Mouse (Mus musculus): ENCODE measurements around the gene Spaca4. TPM values are rescaled to one million over a fixed set of nuclear protein-coding genes. Genes with fewer than 3 reads are reported as not detected.

Gene Spaca4
- polyA plus RNA-seq, 1 experiment from 2014 or later, result not detected

- no peaks in the 10 kb centered on the region for H3K9me3 ChIP-seq (replicated peaks)
- H3K9ac ChIP-seq, result no peak overlapping the region
- H3K4me2 ChIP-seq (replicated peaks), result no peak overlapping the region
- ATAC-seq (ENCODE audit: low FRiP score), result no peak
- no peak overlapping the region for H3K27ac ChIP-seq
- H3K36me3 ChIP-seq, result no peaks in the 10 kb centered on the region
- peaks cover 63% of the 10 kb centered on the region for H3K4me1 ChIP-seq
- WGBS, result 88% methylated on average over 11 of the region's 11 CpGs
- no peak overlapping the region for H3K4me3 ChIP-seq
- H3K27me3 ChIP-seq, result peaks cover 28% of the 10 kb centered on the region
Observed at GRCm38 (mm10) chr7:45702316-45702715, 23.3 kb downstream of the Spaca4 start.

- no peaks in the 10 kb centered on the region for H3K36me3 ChIP-seq
- peaks cover 28% of the 10 kb centered on the region for H3K27me3 ChIP-seq
- no peaks in the 10 kb centered on the region for H3K9me3 ChIP-seq (replicated peaks)
- H3K9ac ChIP-seq, result no peak overlapping the region
- H3K4me3 ChIP-seq, result no peak overlapping the region
- peak overlapping the region; percentile 68 for H3K4me2 ChIP-seq (replicated peaks)
- no peak overlapping the region for H3K27ac ChIP-seq
- no peak for ATAC-seq (ENCODE audit: low FRiP score)
- WGBS, result 90% methylated on average over 11 of the region's 11 CpGs
- H3K4me1 ChIP-seq, result peaks cover 56% of the 10 kb centered on the region
Observed at GRCm38 (mm10) chr7:45701607-45702006, 24.0 kb downstream of the Spaca4 start.

GRCm38 (mm10) chr7:45701072-45701471, 24.5 kb downstream of the Spaca4 start:
- Histone ChIP-seq H3K4me3 (peak overlapping the region; percentile 45), H3K9me3 (replicated peaks) (no peaks in the 10 kb centered on the region), H3K4me2 (replicated peaks) (peak overlapping the region; percentile 68), H3K27me3 (peaks cover 28% of the 10 kb centered on the region), H3K36me3 (no peaks in the 10 kb centered on the region), H3K27ac (peak overlapping the region; percentile 62), H3K4me1 (peaks cover 50% of the 10 kb centered on the region), H3K9ac (peak overlapping the region; percentile 33; the same call in 1 of the 2 replicates)
- ATAC-seq (ENCODE audit: low FRiP score), result no peak
- WGBS, result 27% methylated on average over 11 of the region's 11 CpGs

- peak overlapping the region; percentile 67 for H3K9ac ChIP-seq
- H3K27me3 ChIP-seq, result peaks cover 28% of the 10 kb centered on the region
- ATAC-seq (ENCODE audit: low FRiP score), result peak; percentile 9
- H3K27ac ChIP-seq, result peak overlapping the region; percentile 68; the same call in 1 of the 2 replicates
- H3K4me3 ChIP-seq, result peak overlapping the region; percentile 45
- no peaks in the 10 kb centered on the region for H3K36me3 ChIP-seq
- peak overlapping the region; percentile 68 for H3K4me2 ChIP-seq (replicated peaks)
- WGBS, result under 1% methylated on average over 20 of the region's 20 CpGs
- no peaks in the 10 kb centered on the region for H3K9me3 ChIP-seq (replicated peaks)
- H3K4me1 ChIP-seq, result peaks cover 46% of the 10 kb centered on the region
Observed at GRCm38 (mm10) chr7:45700301-45701015, 25.2 kb downstream of the Spaca4 start.

- H3K4me2 ChIP-seq (replicated peaks), result peak within 1 kb of the TSS; percentile 68
- peak within 1 kb of the TSS; percentile 67 for H3K9ac ChIP-seq
- H3K27ac ChIP-seq, result peak within 1 kb of the TSS; percentile 68
- H3K9me3 ChIP-seq (replicated peaks), result no peaks in the 10 kb centered on the region
- no peaks in the 10 kb centered on the region for H3K36me3 ChIP-seq
- ATAC-seq (ENCODE audit: low FRiP score), result no peak
- WGBS, result 2% methylated on average over 36 of the region's 36 CpGs
- peaks cover 28% of the 10 kb centered on the region for H3K27me3 ChIP-seq
- peak within 1 kb of the TSS; percentile 45 for H3K4me3 ChIP-seq
- H3K4me1 ChIP-seq, result peaks cover 45% of the 10 kb centered on the region
Observed at GRCm38 (mm10) chr7:45699523-45700141, 26.0 kb downstream of the Spaca4 start, which contains the start of gene Car11. Gene Car11, plus strand, starts transcription at chr7:45699843.

- WGBS, result 90% methylated on average over 6 of the region's 7 CpGs
- Histone ChIP-seq H3K27me3 (peaks cover 29% of the 10 kb centered on the region), H3K9me3 (replicated peaks) (no peaks in the 10 kb centered on the region), H3K27ac (no peak overlapping the region), H3K4me2 (replicated peaks) (no peak overlapping the region), H3K9ac (no peak overlapping the region), H3K4me1 (peaks cover 35% of the 10 kb centered on the region), H3K4me3 (no peak overlapping the region), H3K36me3 (no peaks in the 10 kb centered on the region)
- no peak for ATAC-seq (ENCODE audit: low FRiP score)
Observed at GRCm38 (mm10) chr7:45697894-45698293, 27.7 kb downstream of the Spaca4 start.

- no peak overlapping the region for H3K4me2 ChIP-seq (replicated peaks)
- H3K27ac ChIP-seq, result no peak overlapping the region
- H3K27me3 ChIP-seq, result peaks cover 33% of the 10 kb centered on the region
- H3K36me3 ChIP-seq, result no peaks in the 10 kb centered on the region
- no peaks in the 10 kb centered on the region for H3K9me3 ChIP-seq (replicated peaks)
- no peak overlapping the region for H3K4me3 ChIP-seq
- 8% methylated on average over 6 of the region's 6 CpGs for WGBS
- peak; percentile 24 for ATAC-seq (ENCODE audit: low FRiP score)
- peaks cover 14% of the 10 kb centered on the region for H3K4me1 ChIP-seq
- H3K9ac ChIP-seq, result no peak overlapping the region
Observed at GRCm38 (mm10) chr7:45695098-45695497, 30.5 kb downstream of the Spaca4 start.

GRCm38 (mm10) chr7:45693921-45694591, 31.6 kb downstream of the Spaca4 start, which contains the start of gene Sec1:
Gene Sec1, minus strand, starts transcription at chr7:45694402.
- WGBS, result 89% methylated on average over 50 of the region's 50 CpGs
- ATAC-seq (ENCODE audit: low FRiP score), result no peak
- H3K9ac ChIP-seq, result no peak within 1 kb of the TSS

GRCm38 (mm10) chr7:45692364-45692763, 33.2 kb downstream of the Spaca4 start:
- Histone ChIP-seq H3K4me2 (replicated peaks) (no peak overlapping the region), H3K27ac (no peak overlapping the region), H3K27me3 (peaks cover 18% of the 10 kb centered on the region), H3K9me3 (replicated peaks) (no peaks in the 10 kb centered on the region), H3K4me3 (no peak overlapping the region), H3K4me1 (peaks cover 5% of the 10 kb centered on the region; the same call in 1 of the 2 replicates), H3K9ac (no peak overlapping the region), H3K36me3 (no peaks in the 10 kb centered on the region)
- 81% methylated on average over 2 of the region's 2 CpGs for WGBS
- ATAC-seq (ENCODE audit: low FRiP score), result no peak

More at GRCm38 (mm10) chr7:45693921-45694591, 31.6 kb downstream of the Spaca4 start, which contains the start of gene Sec1:
- H3K4me3 ChIP-seq, result no peak within 1 kb of the TSS
- H3K9me3 ChIP-seq (replicated peaks), result no peaks in the 10 kb centered on the region
- no peaks in the 10 kb centered on the region for H3K36me3 ChIP-seq
- H3K4me2 ChIP-seq (replicated peaks), result no peak within 1 kb of the TSS
- no peak within 1 kb of the TSS; the same call in 1 of the 2 replicates for H3K27ac ChIP-seq
- peaks cover 27% of the 10 kb centered on the region for H3K27me3 ChIP-seq
- H3K4me1 ChIP-seq, result peaks cover 5% of the 10 kb centered on the region; the same call in 1 of the 2 replicates

- Histone ChIP-seq H3K4me2 (replicated peaks) (no peak overlapping the region), H3K36me3 (no peaks in the 10 kb centered on the region), H3K4me1 (peaks cover 12% of the 10 kb centered on the region), H3K9me3 (replicated peaks) (no peaks in the 10 kb centered on the region), H3K9ac (no peak overlapping the region), H3K4me3 (no peak overlapping the region), H3K27ac (no peak overlapping the region), H3K27me3 (peaks cover 22% of the 10 kb centered on the region)
- no peak for ATAC-seq (ENCODE audit: low FRiP score)
- WGBS, result 70% methylated on average over 11 of the region's 11 CpGs
Observed at GRCm38 (mm10) chr7:45689800-45690199, 35.8 kb downstream of the Spaca4 start.

- Histone ChIP-seq H3K36me3 (no peaks in the 10 kb centered on the region), H3K9me3 (replicated peaks) (no peaks in the 10 kb centered on the region), H3K4me2 (replicated peaks) (no peak overlapping the region), H3K27ac (no peak overlapping the region), H3K4me1 (peaks cover 12% of the 10 kb centered on the region), H3K27me3 (peaks cover 22% of the 10 kb centered on the region), H3K4me3 (no peak overlapping the region), H3K9ac (no peak overlapping the region)
- 69% methylated on average over 6 of the region's 6 CpGs for WGBS
- ATAC-seq (ENCODE audit: low FRiP score), result no peak
Observed at GRCm38 (mm10) chr7:45689099-45689498, 36.5 kb downstream of the Spaca4 start.

- WGBS, result 58% methylated on average over 3 of the region's 3 CpGs
- Histone ChIP-seq H3K4me1 (peaks cover 20% of the 10 kb centered on the region), H3K9me3 (replicated peaks) (no peaks in the 10 kb centered on the region), H3K4me3 (no peak overlapping the region), H3K36me3 (no peaks in the 10 kb centered on the region), H3K4me2 (replicated peaks) (no peak overlapping the region), H3K27me3 (peaks cover 24% of the 10 kb centered on the region), H3K9ac (no peak overlapping the region), H3K27ac (no peak overlapping the region)
- ATAC-seq (ENCODE audit: low FRiP score), result no peak
Observed at GRCm38 (mm10) chr7:45686841-45687240, 38.8 kb downstream of the Spaca4 start.
